Mouse (Mus musculus): ENCODE measurements around the gene Olfr731. TPM values are rescaled to one million over a fixed set of nuclear protein-coding genes. Genes with fewer than 3 reads are reported as not detected.

Olfr731 gene
- polyA plus RNA-seq (2012; rRNA removed) = not detected in 2 replicates

GRCm38 (mm10) chr14:50241766-50242165 is at the start of gene Olfr731:
Gene Olfr731, minus strand, starts transcription at chr14:50241866.

GRCm38 (mm10) chr14:50284106-50284505 is 42.4 kb upstream of the Olfr731 start, which contains the start of gene Olfr732:
Gene Olfr732, minus strand, starts transcription at chr14:50284206.

GRCm38 (mm10) chr14:50188098-50188497 is 53.6 kb downstream of the Olfr731 start, which contains the start of gene Olfr730:
Gene Olfr730, minus strand, starts transcription at chr14:50188198.

Other genes with a start within 250 kb of the Olfr731 start
- not detected in 2 replicates for gene Olfr725, start 201.5 kb downstream of the Olfr731 start, polyA plus RNA-seq (2012; rRNA removed)
- not detected in 2 replicates for gene Olfr726, start 150.9 kb downstream of the Olfr731 start, polyA plus RNA-seq (2012; rRNA removed)
- not detected in 2 replicates for gene Olfr727, start 118.7 kb downstream of the Olfr731 start, polyA plus RNA-seq (2012; rRNA removed)
- gene Olfr728, start 99.2 kb downstream of the Olfr731 start, polyA plus RNA-seq (2012; rRNA removed) = not detected in 2 replicates
- gene Olfr729, start 89.0 kb downstream of the Olfr731 start, polyA plus RNA-seq (2012; rRNA removed) = not detected in 2 replicates
- gene Olfr730, start 53.7 kb downstream of the Olfr731 start, polyA plus RNA-seq (2012; rRNA removed) = not detected in 2 replicates
- gene Olfr732, start 42.3 kb upstream of the Olfr731 start, polyA plus RNA-seq (2012; rRNA removed) = not detected in 2 replicates
- gene Olfr733, start 59.7 kb upstream of the Olfr731 start, polyA plus RNA-seq (2012; rRNA removed) = not detected in 2 replicates
- gene Olfr734, start 84.9 kb upstream of the Olfr731 start, polyA plus RNA-seq (2012; rRNA removed) = not detected in 2 replicates
- gene Olfr735, start 107.0 kb upstream of the Olfr731 start, polyA plus RNA-seq (2012; rRNA removed) = not detected in 2 replicates
- gene Tlr11, start 116.0 kb upstream of the Olfr731 start, polyA plus RNA-seq (2012; rRNA removed) = 0.02 TPM in 2 replicates
- not detected in 2 replicates for gene Olfr736, start 139.3 kb upstream of the Olfr731 start, polyA plus RNA-seq (2012; rRNA removed)
- gene Olfr738, start 165.7 kb upstream of the Olfr731 start, polyA plus RNA-seq (2012; rRNA removed) = not detected in 2 replicates
- gene Olfr739, start 176.8 kb upstream of the Olfr731 start, polyA plus RNA-seq (2012; rRNA removed) = not detected in 2 replicates
- not detected in 2 replicates for gene Olfr740, start 203.7 kb upstream of the Olfr731 start, polyA plus RNA-seq (2012; rRNA removed)
- gene Olfr741, start 230.9 kb upstream of the Olfr731 start, polyA plus RNA-seq (2012; rRNA removed) = not detected in 2 replicates

All from stomach, adult 2 months (tissue).